Mouse (Mus musculus) liver, embryonic 11.5 days (tissue): ENCODE measurements around the gene Rgcc. TPM values are rescaled to one million over a fixed set of nuclear protein-coding genes. Genes with fewer than 3 reads are reported as not detected.

ENCODE experiments used
- ATAC-seq: fragments of 200-750 bp; cut with Nextera tagmentation; replicated peaks from 2 replicates; pipeline ENCODE4 v1.8.0; 2017; ENCODE audit warnings: moderate number of reproducible peaks, mild to moderate bottlenecking, moderate TSS enrichment, moderate library complexity; ENCODE audit not compliant: low FRiP score
- DNase-seq: peaks from one replicate; pipeline ENCODE4 v3.0.0-alpha.2; 2017; ENCODE audit warnings: low spot score
- H3K27ac ChIP-seq: fragments of 300-500 bp; sonication (generic); 2 replicates; pipeline ENCODE4 v1.5.1; 2014; ENCODE audit warnings: mild to moderate bottlenecking, low read depth, low read length, control low read depth
- H3K27me3 ChIP-seq: fragments of 300-500 bp; sonication (generic); replicated peaks from 2 replicates; pipeline ENCODE4 v1.6.1; 2014; ENCODE audit warnings: low read length, mixed read lengths; ENCODE audit not compliant: control insufficient read depth, insufficient read depth
- H3K36me3 ChIP-seq: fragments of 300-500 bp; sonication (generic); 2 replicates; pipeline ENCODE4 v1.6.1; 2014; ENCODE audit warnings: mild to moderate bottlenecking, low read length, moderate library complexity, mixed read lengths; ENCODE audit not compliant: control insufficient read depth, insufficient read depth
- H3K4me1 ChIP-seq: fragments of 300-500 bp; sonication (generic); replicated peaks from 2 replicates; pipeline ENCODE4 v1.6.1; 2014; ENCODE audit warnings: low read length, mixed read lengths; ENCODE audit not compliant: control insufficient read depth, insufficient read depth
- H3K4me2 ChIP-seq: fragments of 300-500 bp; sonication (generic); 2 replicates; pipeline ENCODE4 v1.6.1; 2014; ENCODE audit warnings: mild to moderate bottlenecking, control low read depth, moderate library complexity
- H3K4me3 ChIP-seq: fragments of 300-500 bp; sonication (generic); 2 replicates; pipeline ENCODE4 v1.5.1; 2014; ENCODE audit warnings: low read depth, low read length, control low read depth
- H3K9ac ChIP-seq: fragments of 300-500 bp; sonication (generic); 2 replicates; pipeline ENCODE4 v1.6.1; 2014; ENCODE audit warnings: low read depth, low read length, control low read depth
- H3K9me3 ChIP-seq: fragments of 300-500 bp; sonication (generic); 2 replicates; pipeline ENCODE4 v1.6.1; 2016; ENCODE audit warnings: low read length, inconsistent platforms, mixed read lengths; ENCODE audit not compliant: control insufficient read depth
- WGBS: fragments of 180-500 bp; shearing (Covaris S2); extraction: QIAGEN DNeasy Blood & Tissue Kit; methylation state at CpG from one replicate; pipeline ENCODE4 v1.1.7; 2014; 5-methylcytosine and 5-hydroxymethylcytosine counted together
- polyA plus RNA-seq: library from polyadenylated mRNA; unstranded; fragments of >200 nt; fragmentation: Nextera tagmentation; extraction: Ambion mirVana; gene quantifications from 2 replicates; pipeline ENCODE4 v1.2.1, GENCODE M21; 2014

Gene Rgcc
- 233 and 245 TPM in 2 replicates for polyA plus RNA-seq

DNA sequence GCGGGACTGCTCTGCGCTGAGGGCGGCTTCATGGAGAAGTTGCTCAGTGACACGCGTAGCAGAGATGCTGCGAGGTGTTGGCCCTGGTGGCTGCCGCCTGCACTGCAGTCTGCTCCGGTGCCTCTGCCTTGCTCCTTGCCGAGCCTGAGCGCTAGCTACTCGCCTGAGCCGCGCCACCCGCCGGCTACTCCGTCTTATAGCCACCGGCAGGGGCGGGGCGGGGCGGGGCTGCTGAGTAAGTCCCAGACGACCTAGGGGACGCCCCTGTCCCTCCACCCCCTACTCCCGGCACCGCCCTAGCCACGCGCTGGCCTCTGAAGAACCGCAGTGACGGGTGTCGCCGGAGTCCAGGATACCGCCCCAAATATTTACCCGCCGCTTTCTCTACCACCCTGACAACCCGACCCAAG lies at the start of gene Rgcc:
Rgcc (minus strand) TSS at position 180 of the 410 bp plus-strand sequence.
- Histone ChIP-seq H3K4me1 (peaks cover 41% of the 10 kb centered on the region), H3K27me3 (0 out of 2 replicates have a peak, but pooled peaks cover 2% of the 10 kb centered on the region)
- DNase-seq, result peak; percentile 92

DNA sequence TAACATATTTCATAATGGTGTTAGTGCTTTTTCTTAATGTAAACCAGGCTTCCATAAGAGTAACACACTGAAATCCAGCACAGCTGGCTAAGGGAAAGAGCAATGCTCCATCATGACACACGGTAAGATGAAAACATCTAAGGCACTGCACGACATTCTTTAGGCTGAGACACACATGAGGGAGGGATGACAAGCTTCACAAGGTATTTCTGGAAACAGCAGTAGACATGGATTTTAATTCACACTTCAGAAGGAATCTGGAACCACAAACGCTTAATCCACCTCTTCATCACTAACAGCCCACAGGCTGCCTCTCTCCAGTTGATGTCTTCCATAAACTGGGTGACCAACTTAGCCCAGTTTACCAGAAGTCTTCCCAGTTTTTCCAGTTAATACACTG lies 44.9 kb upstream of the Rgcc start:
- ATAC-seq (no peak), DNase-seq (no peak)
- H3K27ac ChIP-seq, result no peak overlapping the region
- H3K9me3 ChIP-seq, result no peaks in the 10 kb centered on the region
- H3K27me3 ChIP-seq, result no peaks in the 10 kb centered on the region
- no peak overlapping the region for H3K9ac ChIP-seq
- H3K4me2 ChIP-seq, result no peak overlapping the region
- 81% methylated on average over 3 of the region's 3 CpGs for WGBS
- H3K4me1 ChIP-seq, result no peaks in the 10 kb centered on the region
- H3K36me3 ChIP-seq, result peaks cover 29% of the 10 kb centered on the region
- H3K4me3 ChIP-seq, result no peak overlapping the region

More for the DNA sequence above, at the start of gene Rgcc:
- Histone ChIP-seq H3K27ac (peak within 1 kb of the TSS; percentile 77), H3K36me3 (no peaks in the 10 kb centered on the region), H3K4me2 (peak within 1 kb of the TSS; percentile 85), H3K4me3 (peak within 1 kb of the TSS; percentile 70), H3K9ac (peak within 1 kb of the TSS; percentile 90), H3K9me3 (no peaks in the 10 kb centered on the region)
- under 1% methylated on average over 34 of the region's 34 CpGs for WGBS
- peak; percentile 97 for ATAC-seq

DNA sequence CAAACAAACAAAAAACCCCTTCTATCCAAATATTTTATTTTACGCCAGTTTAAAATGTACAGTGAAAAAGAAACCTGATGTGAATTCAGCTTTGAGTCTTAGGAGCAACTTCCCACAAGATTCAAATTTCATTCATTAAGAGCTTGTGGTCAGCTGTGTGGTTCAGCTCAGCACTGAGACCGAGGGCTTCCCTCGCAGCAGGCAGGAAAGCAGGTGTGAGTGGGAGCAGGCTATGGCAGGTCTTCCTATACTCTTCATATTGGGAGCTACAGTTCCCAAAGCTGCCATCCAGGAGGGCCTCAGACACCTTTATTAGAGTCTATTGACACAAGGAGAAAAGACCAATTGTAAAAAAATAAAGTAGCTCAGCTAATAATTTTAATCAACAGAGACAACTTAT lies 34.2 kb upstream of the Rgcc start:
- no peak overlapping the region for H3K4me3 ChIP-seq
- DNase-seq (no peak), ATAC-seq (no peak)
- no peak overlapping the region for H3K27ac ChIP-seq
- 84% methylated on average over 3 of the region's 3 CpGs for WGBS
- H3K9me3 ChIP-seq, result no peaks in the 10 kb centered on the region
- H3K27me3 ChIP-seq, result no peaks in the 10 kb centered on the region
- peaks cover 29% of the 10 kb centered on the region for H3K36me3 ChIP-seq
- no peak overlapping the region for H3K4me2 ChIP-seq
- peaks cover 10% of the 10 kb centered on the region for H3K4me1 ChIP-seq
- no peak overlapping the region for H3K9ac ChIP-seq

DNA sequence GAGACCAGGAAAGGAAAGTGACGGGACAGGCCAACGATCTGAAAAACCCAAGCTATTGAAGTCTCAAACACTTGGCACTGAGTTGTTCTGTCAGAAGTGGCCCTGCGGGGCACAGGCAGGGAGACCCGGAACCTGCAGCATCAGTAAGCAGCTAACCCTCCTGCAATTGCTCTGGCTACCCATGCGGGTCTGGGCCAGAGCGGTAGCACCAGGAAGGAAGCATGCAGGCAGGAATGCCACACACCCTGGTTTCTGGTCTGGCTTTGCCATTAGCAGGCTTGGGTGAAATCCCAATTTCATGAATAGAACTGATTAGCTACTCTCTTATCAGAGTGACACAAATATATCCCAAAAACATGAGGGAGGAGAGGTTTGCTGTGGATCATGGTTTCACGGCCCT lies 30.5 kb upstream of the Rgcc start:
- Histone ChIP-seq H3K4me1 (peaks cover 10% of the 10 kb centered on the region), H3K9me3 (no peaks in the 10 kb centered on the region), H3K4me3 (no peak overlapping the region), H3K4me2 (peak overlapping the region; percentile 63), H3K9ac (no peak overlapping the region), H3K27me3 (no peaks in the 10 kb centered on the region), H3K36me3 (peaks cover 11% of the 10 kb centered on the region), H3K27ac (peak overlapping the region; percentile 41; the same call in 1 of the 2 replicates)
- WGBS, result 64% methylated on average over 7 of the region's 7 CpGs
- DNase-seq (no peak), ATAC-seq (no peak)

DNA sequence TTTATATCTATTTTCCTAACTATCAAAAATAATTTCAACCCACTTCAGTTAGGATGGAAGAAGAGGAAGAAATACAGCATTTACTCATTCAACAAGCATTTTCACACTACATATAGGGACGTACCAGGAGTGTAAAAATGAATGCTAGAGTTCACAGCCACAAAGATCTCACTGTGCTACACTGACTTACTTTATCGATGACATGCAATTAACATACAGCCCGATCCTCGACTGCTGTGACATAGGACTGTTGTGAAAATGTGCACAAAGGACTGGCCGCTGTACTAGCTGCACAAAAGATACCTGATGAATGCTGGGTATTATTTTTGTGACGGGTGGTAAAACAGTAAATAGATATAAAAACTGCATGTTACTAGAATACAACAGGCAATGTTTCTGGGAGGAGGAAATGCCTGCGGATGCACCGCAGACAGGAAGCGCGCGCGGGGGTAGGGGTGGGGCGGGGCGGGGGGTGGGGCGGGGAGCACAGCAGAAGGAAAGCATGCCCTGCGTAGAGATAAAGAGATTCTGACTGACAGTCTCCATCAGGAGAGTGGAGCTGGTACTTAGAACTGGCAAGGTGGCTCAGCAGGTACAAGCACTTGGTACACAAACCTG lies 29.6 kb upstream of the Rgcc start:
- ATAC-seq, result peak; percentile 89
- Histone ChIP-seq H3K4me3 (peak overlapping the region; percentile 36), H3K27ac (peak overlapping the region; percentile 48), H3K4me2 (peak overlapping the region; percentile 63), H3K9ac (no peak overlapping the region), H3K4me1 (peaks cover 10% of the 10 kb centered on the region), H3K9me3 (no peaks in the 10 kb centered on the region), H3K27me3 (no peaks in the 10 kb centered on the region), H3K36me3 (peaks cover 4% of the 10 kb centered on the region; the same call in 1 of the 2 replicates)
- 31% methylated on average over 16 of the region's 16 CpGs for WGBS
- no peak for DNase-seq

DNA sequence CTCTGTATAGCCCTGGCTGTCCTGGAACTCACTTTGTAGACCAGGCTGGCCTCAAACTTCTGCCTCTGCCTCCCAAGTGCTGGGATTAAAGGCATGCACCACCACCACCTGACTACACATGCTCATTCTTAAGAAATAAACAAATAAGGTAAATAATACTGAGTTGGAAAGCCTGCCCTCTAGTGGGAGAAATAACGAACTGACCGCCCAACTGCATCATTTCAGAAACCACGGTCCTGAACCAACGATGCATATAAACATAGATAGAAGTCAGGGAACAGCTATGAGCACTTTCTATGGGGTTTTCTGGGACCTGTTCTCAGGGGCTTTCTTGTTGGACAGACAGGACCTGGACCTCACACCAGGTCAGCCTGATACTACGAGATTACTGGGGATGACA lies 25.6 kb upstream of the Rgcc start:
- H3K36me3 ChIP-seq, result no peaks in the 10 kb centered on the region
- no peak overlapping the region for H3K27ac ChIP-seq
- no peak overlapping the region for H3K4me3 ChIP-seq
- H3K4me1 ChIP-seq, result peaks cover 7% of the 10 kb centered on the region
- H3K9me3 ChIP-seq, result no peaks in the 10 kb centered on the region
- H3K4me2 ChIP-seq, result no peak overlapping the region
- no peaks in the 10 kb centered on the region for H3K27me3 ChIP-seq
- no peak overlapping the region for H3K9ac ChIP-seq
- DNase-seq, result no peak
- WGBS, result 29% methylated on average over 5 of the region's 5 CpGs
- ATAC-seq, result no peak

DNA sequence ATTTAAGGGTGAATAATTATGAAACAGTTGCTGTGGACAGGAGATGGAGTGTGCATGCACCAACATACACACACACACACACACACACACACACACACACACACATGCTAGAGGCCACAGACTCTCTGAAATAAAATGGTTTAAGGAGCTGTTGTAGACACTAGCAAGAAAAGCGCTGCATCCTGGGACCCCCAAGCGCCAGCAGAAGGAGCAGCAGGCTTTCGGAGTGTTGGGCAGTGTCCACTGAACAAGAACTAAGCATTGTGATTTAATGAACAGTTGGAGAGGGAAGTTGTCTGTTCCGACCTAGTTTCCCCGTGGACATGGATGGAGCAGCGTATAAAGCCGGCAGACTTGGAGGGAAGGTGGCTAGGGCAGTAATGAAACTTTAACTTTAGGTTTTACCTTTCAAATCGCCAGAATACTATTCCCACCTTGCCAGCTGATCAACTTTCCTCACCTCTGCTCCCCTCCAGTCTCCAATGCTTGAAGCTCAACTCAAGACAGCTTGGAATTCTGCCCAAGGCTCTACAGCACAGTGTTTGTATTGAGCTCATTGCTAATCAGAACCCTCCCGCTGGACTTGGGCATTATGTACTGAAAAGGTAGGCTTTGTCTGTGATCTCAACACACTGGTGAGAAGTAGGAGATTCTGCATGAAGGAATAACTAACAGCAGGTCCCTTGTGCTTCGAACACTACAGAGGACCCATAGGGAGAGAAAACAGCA lies 22.8 kb upstream of the Rgcc start:
- H3K27me3 ChIP-seq, result no peaks in the 10 kb centered on the region
- no peaks in the 10 kb centered on the region for H3K4me1 ChIP-seq
- DNase-seq (no peak), ATAC-seq (no peak)
- no peak overlapping the region for H3K4me3 ChIP-seq
- no peaks in the 10 kb centered on the region for H3K9me3 ChIP-seq
- 80% methylated on average over 10 of the region's 10 CpGs for WGBS
- no peaks in the 10 kb centered on the region for H3K36me3 ChIP-seq
- no peak overlapping the region for H3K4me2 ChIP-seq
- no peak overlapping the region for H3K9ac ChIP-seq
- no peak overlapping the region for H3K27ac ChIP-seq

DNA sequence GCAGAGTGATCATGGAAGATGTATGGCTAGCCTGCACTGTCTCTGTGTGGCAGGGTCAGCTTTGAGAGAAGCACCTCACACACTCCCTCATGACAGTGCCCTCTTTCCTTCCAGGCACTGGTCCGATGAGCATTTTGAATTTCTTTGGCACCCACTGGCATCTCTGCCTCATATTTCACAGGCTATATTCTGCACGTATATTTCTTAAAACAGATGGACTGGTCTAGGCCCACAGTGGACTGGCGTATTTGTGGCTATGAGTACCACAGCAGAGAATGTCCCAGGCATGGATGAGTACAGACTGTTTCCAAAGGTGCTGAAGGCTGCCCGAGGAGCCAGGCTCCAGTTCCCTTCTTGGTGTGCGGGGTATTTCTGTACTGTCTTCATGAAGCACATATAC lies 20.4 kb upstream of the Rgcc start:
- Histone ChIP-seq H3K4me1 (no peaks in the 10 kb centered on the region), H3K27ac (no peak overlapping the region), H3K36me3 (no peaks in the 10 kb centered on the region), H3K4me2 (no peak overlapping the region), H3K27me3 (no peaks in the 10 kb centered on the region), H3K9ac (no peak overlapping the region), H3K4me3 (no peak overlapping the region), H3K9me3 (no peaks in the 10 kb centered on the region)
- WGBS, result 78% methylated on average over 5 of the region's 5 CpGs
- no peak for ATAC-seq
- DNase-seq, result no peak

DNA sequence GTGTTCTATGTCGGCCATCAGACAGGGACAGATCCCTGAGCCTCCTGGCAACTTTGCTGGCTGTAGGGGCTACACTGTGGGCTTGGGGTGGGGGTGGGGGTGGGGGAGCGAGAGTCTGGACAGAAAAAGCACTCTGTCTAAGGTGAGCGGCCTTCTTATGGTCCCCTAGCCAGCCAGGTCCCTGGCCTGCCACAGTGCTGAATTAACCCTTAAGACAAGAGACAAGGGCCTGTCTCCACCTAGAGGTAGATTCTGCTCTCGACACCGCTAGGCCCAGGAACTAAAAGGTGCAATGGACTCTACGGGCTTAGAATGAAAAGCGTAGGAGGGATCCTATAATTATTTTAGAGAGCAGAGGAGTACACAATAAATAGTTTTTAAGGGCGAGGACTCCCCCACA lies 19.7 kb upstream of the Rgcc start:
- peak; percentile 79 for ATAC-seq
- Histone ChIP-seq H3K4me2 (no peak overlapping the region), H3K27me3 (no peaks in the 10 kb centered on the region), H3K27ac (no peak overlapping the region), H3K9me3 (no peaks in the 10 kb centered on the region), H3K4me1 (no peaks in the 10 kb centered on the region), H3K4me3 (no peak overlapping the region), H3K9ac (no peak overlapping the region), H3K36me3 (no peaks in the 10 kb centered on the region)
- DNase-seq, result no peak
- WGBS, result 35% methylated on average over 8 of the region's 8 CpGs
